12 mouse cellular contexts compared by ENCODE assay signal in the genomic region with DNA sequence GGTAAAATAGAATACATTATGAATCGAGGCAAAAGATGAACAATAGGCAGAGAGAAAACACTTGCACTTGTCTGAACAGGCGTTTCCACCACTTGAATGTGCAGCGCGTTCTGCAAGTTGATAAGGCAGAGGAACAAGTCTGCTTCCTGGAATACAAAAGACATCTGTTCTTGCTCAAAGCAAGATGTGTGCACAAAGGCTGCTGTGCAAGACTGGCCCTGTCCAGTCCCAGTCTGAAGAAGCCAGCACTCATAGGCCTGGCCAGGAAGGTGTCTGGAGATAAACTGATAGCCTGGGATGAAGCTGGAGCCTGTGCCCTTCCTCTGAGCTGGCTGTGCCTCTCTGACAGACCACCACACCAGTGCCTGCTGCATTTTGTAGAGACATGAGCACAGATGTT. TPM values are rescaled to one million over a fixed set of nuclear protein-coding genes. Genes with fewer than 3 reads are reported as not detected.
A peak's percentile ranks its signal among the peaks of the same experiment; 100 is the strongest.
DNase-seq lines count a peak whose midpoint lies in the region; ATAC-seq lines count a peak whose summit lies in the region.
"Had no signal": no experiment of that assay in that cellular context is flagged by ENCODE, and none has a peak within 500 bp of the region (broad histone marks: within the 10 kb centered on the region; RNA-seq: fewer than 3 reads in every experiment).

No protein-coding gene starts in this region.

- no peaks in the 10 kb centered on the region for H3K9me3 ChIP-seq in hindbrain, embryonic 11.5 days (ENCODE audit: control insufficient read depth, low read length)
- no peaks in the 10 kb centered on the region for H3K9me3 ChIP-seq in hindbrain, embryonic 13.5 days
- no peaks in the 10 kb centered on the region for H3K9me3 ChIP-seq in heart, embryonic 12.5 days (replicated peaks)
- no peaks in the 10 kb centered on the region for H3K9me3 ChIP-seq in midbrain, embryonic 11.5 days (ENCODE audit: control insufficient read depth, low read length)

- DNase-seq in hindbrain, embryonic 11.5 days (ENCODE audit: low spot score): no peak
- DNase-seq in midbrain, embryonic 11.5 days (ENCODE audit: low spot score, missing footprints): no peak
- no peak for DNase-seq in layer of hippocampus, adult 18-20 months (ENCODE audit: low spot score in 2 of 2)
- no peak for DNase-seq in ovary, postnatal 10 days (ENCODE audit: low spot score)
- DNase-seq: gastrocnemius, postnatal 25 days; thymus, postnatal 36 days had no signal

- H3K4me3 ChIP-seq in hindbrain, embryonic 11.5 days (ENCODE audit: low read depth, low read length): no peak overlapping the region
- H3K4me3 ChIP-seq in hindbrain, embryonic 13.5 days: no peak overlapping the region
- H3K4me3 ChIP-seq in brown adipose tissue, adult 24 weeks (ENCODE audit: insufficient read depth, low read depth, low read length): no peak overlapping the region
- H3K4me3 ChIP-seq in heart, embryonic 12.5 days: no peak overlapping the region
- no peak overlapping the region for H3K4me3 ChIP-seq in midbrain, embryonic 11.5 days (ENCODE audit: low read depth, low read length)

- H3K4me2 ChIP-seq in hindbrain, embryonic 11.5 days (replicated peaks; ENCODE audit: low read depth, low read length): no peak overlapping the region
- H3K4me2 ChIP-seq in hindbrain, embryonic 13.5 days: no peak overlapping the region
- H3K4me2 ChIP-seq in heart, embryonic 12.5 days: peak overlapping the region; percentile 26; the same call in 1 of the 2 replicates
- H3K4me2 ChIP-seq in midbrain, embryonic 11.5 days: no peak overlapping the region

- peak; percentile 38; the same call in 1 of the 2 replicates for ATAC-seq in hindbrain, embryonic 11.5 days (ENCODE audit: low FRiP score)
- ATAC-seq in hindbrain, embryonic 13.5 days (ENCODE audit: low FRiP score): no peak
- ATAC-seq in heart, embryonic 12.5 days (ENCODE audit: insufficient number of reproducible peaks, low FRiP score): peak; percentile 88
- ATAC-seq in midbrain, embryonic 11.5 days (ENCODE audit: low FRiP score): 0 out of 2 replicates have a peak, but pooled peaks have one; percentile 38
- no peak for ATAC-seq in CD4-positive, CD25-positive, alpha-beta regulatory T cell, adult 4 months

- H3K27ac ChIP-seq in hindbrain, embryonic 11.5 days (ENCODE audit: low read depth, low read length): no peak overlapping the region
- H3K27ac ChIP-seq in hindbrain, embryonic 13.5 days: no peak overlapping the region
- 0 out of 2 replicates have a peak overlapping the region, but pooled peaks have one; percentile 9 for H3K27ac ChIP-seq in brown adipose tissue, adult 24 weeks (replicated peaks; ENCODE audit: low read depth, low read length)
- peak overlapping the region; percentile 48 for H3K27ac ChIP-seq in heart, embryonic 12.5 days (ENCODE audit: poor library complexity, severe bottlenecking)
- no peak overlapping the region for H3K27ac ChIP-seq in midbrain, embryonic 11.5 days (ENCODE audit: low read depth, low read length)

- no peak overlapping the region for H3K9ac ChIP-seq in hindbrain, embryonic 11.5 days (ENCODE audit: low read depth, low read length)
- no peak overlapping the region for H3K9ac ChIP-seq in hindbrain, embryonic 13.5 days
- H3K9ac ChIP-seq in heart, embryonic 12.5 days: no peak overlapping the region
- 0 out of 2 replicates have a peak overlapping the region, but pooled peaks have one; percentile 30 for H3K9ac ChIP-seq in midbrain, embryonic 11.5 days (ENCODE audit: low read length)

- WGBS in hindbrain, embryonic 11.5 days: 38% methylated on average over 4 of the region's 4 CpGs
- WGBS in hindbrain, embryonic 13.5 days: 38% methylated on average over 4 of the region's 4 CpGs
- WGBS in heart, embryonic 12.5 days: 8% methylated on average over 4 of the region's 4 CpGs
- WGBS in midbrain, embryonic 11.5 days: 55% methylated on average over 4 of the region's 4 CpGs

- peaks cover 3% of the 10 kb centered on the region; the same call in 1 of the 2 replicates for H3K4me1 ChIP-seq in hindbrain, embryonic 11.5 days (replicated peaks; ENCODE audit: control insufficient read depth, insufficient read depth, low read length)
- H3K4me1 ChIP-seq in hindbrain, embryonic 13.5 days (replicated peaks): peaks cover 17% of the 10 kb centered on the region
- peaks cover 10% of the 10 kb centered on the region; the same call in 1 of the 2 replicates for H3K4me1 ChIP-seq in brown adipose tissue, adult 24 weeks (ENCODE audit: control insufficient read depth, insufficient read depth, insufficient read length, low read length)
- peaks cover 25% of the 10 kb centered on the region for H3K4me1 ChIP-seq in heart, embryonic 12.5 days (replicated peaks)
- H3K4me1 ChIP-seq in midbrain, embryonic 11.5 days (ENCODE audit: control insufficient read depth, insufficient read depth, low read length): peaks cover 15% of the 10 kb centered on the region; the same call in 1 of the 2 replicates

- H3K27me3 ChIP-seq in hindbrain, embryonic 11.5 days (ENCODE audit: control insufficient read depth, insufficient read depth, low read length): no peaks in the 10 kb centered on the region
- peaks cover 30% of the 10 kb centered on the region for H3K27me3 ChIP-seq in hindbrain, embryonic 13.5 days
- H3K27me3 ChIP-seq in heart, embryonic 12.5 days (replicated peaks): peaks cover 21% of the 10 kb centered on the region
- H3K27me3 ChIP-seq in midbrain, embryonic 11.5 days (ENCODE audit: control insufficient read depth, insufficient read depth, low read length): no peaks in the 10 kb centered on the region

- no peaks in the 10 kb centered on the region for H3K36me3 ChIP-seq in hindbrain, embryonic 11.5 days (ENCODE audit: control insufficient read depth, insufficient read depth, low read length)
- no peaks in the 10 kb centered on the region for H3K36me3 ChIP-seq in hindbrain, embryonic 13.5 days
- no peaks in the 10 kb centered on the region for H3K36me3 ChIP-seq in heart, embryonic 12.5 days
- no peaks in the 10 kb centered on the region for H3K36me3 ChIP-seq in midbrain, embryonic 11.5 days (ENCODE audit: control insufficient read depth, insufficient read depth, low read length)

RNA-seq across cellular contexts. Expression of gene Tmem179, which starts 1.6 kb away (rescaled TPM):
- 6.0 and 7.0 TPM in 2 replicates for polyA plus RNA-seq in hindbrain, embryonic 11.5 days (2014; fragmentation: Nextera tagmentation; extraction: Ambion mirVana)
- 40.8 and 44.4 TPM in 2 replicates for polyA plus RNA-seq in hindbrain, embryonic 13.5 days (2015; fragmentation: Nextera tagmentation; extraction: Ambion mirVana)
- polyA plus RNA-seq in brown adipose tissue, adult 24 weeks (2012; ENCODE audit: insufficient read depth, insufficient read length, missing spikeins): not detected in 2 replicates
- polyA plus RNA-seq in heart, embryonic 12.5 days (2016; fragmentation: Nextera tagmentation; extraction: Ambion mirVana): 0.68 and 0.88 TPM in 2 replicates
- polyA plus RNA-seq in midbrain, embryonic 11.5 days (2014; fragmentation: Nextera tagmentation; extraction: Ambion mirVana): 4.9 and 5.9 TPM in 2 replicates
- 100 to 1,000 TPM; 126 to 134 TPM for total RNA-seq in layer of hippocampus, adult 18-20 months (2021)
- not detected for polyA plus RNA-seq in CD4-positive, CD25-positive, alpha-beta regulatory T cell, adult 4 months (2017; shearing (Covaris generic))
- total RNA-seq: CH12.LX; common myeloid progenitor, adult 5-6 weeks had no signal

RNA-seq across cellular contexts. Expression of gene A530016L24Rik, which starts 28.9 kb away (rescaled TPM):
- not detected in 2 replicates for polyA plus RNA-seq in hindbrain, embryonic 11.5 days (2014; fragmentation: Nextera tagmentation; extraction: Ambion mirVana)
- 0.12 TPM in 1 of 2 replicates, not detected in the other for polyA plus RNA-seq in hindbrain, embryonic 13.5 days (2015; fragmentation: Nextera tagmentation; extraction: Ambion mirVana)
- 130 and 140 TPM in 2 replicates for polyA plus RNA-seq in brown adipose tissue, adult 24 weeks (2012; ENCODE audit: insufficient read depth, insufficient read length, missing spikeins)
- polyA plus RNA-seq in heart, embryonic 12.5 days (2016; fragmentation: Nextera tagmentation; extraction: Ambion mirVana): 6.7 and 7.4 TPM in 2 replicates
- polyA plus RNA-seq in midbrain, embryonic 11.5 days (2014; fragmentation: Nextera tagmentation; extraction: Ambion mirVana): not detected in 2 replicates
- under 1 TPM in 1 of 2 experiments, not detected in 1; 0.15 TPM for total RNA-seq in layer of hippocampus, adult 18-20 months (2021)
- polyA plus RNA-seq in CD4-positive, CD25-positive, alpha-beta regulatory T cell, adult 4 months (2017; shearing (Covaris generic)): not detected
- total RNA-seq: CH12.LX; common myeloid progenitor, adult 5-6 weeks had no signal

Comparison
In these comparisons a context has a peak if more than half of its experiments do, and no peak if none do; other contexts are left out.
1. ATAC-seq: peak in hindbrain, embryonic 11.5 days (single experiment), heart, embryonic 12.5 days (single experiment) and midbrain, embryonic 11.5 days (single experiment); none in hindbrain, embryonic 13.5 days (single experiment) and CD4-positive, CD25-positive, alpha-beta regulatory T cell, adult 4 months (single experiment).
2. H3K27ac ChIP-seq: peak in brown adipose tissue, adult 24 weeks (single experiment) and heart, embryonic 12.5 days (single experiment); none in hindbrain, embryonic 11.5 days (single experiment), hindbrain, embryonic 13.5 days (single experiment) and midbrain, embryonic 11.5 days (single experiment).
3. RNA of gene A530016L24Rik, which starts 28.9 kb away (polyA plus RNA-seq): 130 to 140 TPM in brown adipose tissue, adult 24 weeks; 6.7 to 7.4 TPM in heart, embryonic 12.5 days, 0.12 TPM in hindbrain, embryonic 13.5 days, not detected in hindbrain, embryonic 11.5 days, not detected in midbrain, embryonic 11.5 days and not detected in CD4-positive, CD25-positive, alpha-beta regulatory T cell, adult 4 months; every median in the first group is over 10 times any median in the second.